Mouse (Mus musculus): ENCODE results near the gene Socs2.

GRCm38 (mm10) chr10:95417496-95418236 is 686 bp upstream of the Socs2 start:
- TF ChIP-seq POLR2A (IDR thresholded peaks at IDR 0.05; ENCODE audit: borderline replicate concordance, extremely low read depth, insufficient read depth, insufficient read length, poor library complexity, severe bottlenecking) = no peak
- peak; percentile 88 for TF ChIP-seq CTCF (IDR thresholded peaks at IDR 0.05; ENCODE audit: borderline replicate concordance, extremely low read depth, insufficient read depth, insufficient read length)
